Mouse (Mus musculus): ENCODE measurements at regions not wholly inside any gene's neighbourhood (a gene's known extent, or its start where the extent isn't known, plus 50 kb on each side); places are given as distances from the start of the nearest gene placed in this dataset.

DNA sequence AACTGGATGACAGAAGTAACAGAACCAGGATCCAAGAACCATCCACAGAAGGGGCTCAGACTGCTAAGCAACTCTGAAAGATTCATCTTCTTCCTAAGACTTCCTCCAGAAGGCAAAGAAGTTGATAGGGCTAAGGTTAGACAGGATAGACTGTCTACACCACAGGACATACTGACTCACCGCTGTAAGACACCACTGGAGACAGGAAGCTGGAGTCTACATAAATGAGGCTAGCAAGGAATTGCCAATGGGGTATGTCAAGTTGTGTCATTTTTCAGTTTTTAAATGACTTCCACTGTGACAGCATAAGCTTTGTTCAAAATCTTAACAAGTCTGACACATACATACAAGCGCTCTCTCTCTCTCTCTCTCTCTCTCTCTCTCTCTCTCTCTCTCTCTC lies 645.4 kb upstream of the Gm10131 start:
- no peak for DNase-seq

DNA sequence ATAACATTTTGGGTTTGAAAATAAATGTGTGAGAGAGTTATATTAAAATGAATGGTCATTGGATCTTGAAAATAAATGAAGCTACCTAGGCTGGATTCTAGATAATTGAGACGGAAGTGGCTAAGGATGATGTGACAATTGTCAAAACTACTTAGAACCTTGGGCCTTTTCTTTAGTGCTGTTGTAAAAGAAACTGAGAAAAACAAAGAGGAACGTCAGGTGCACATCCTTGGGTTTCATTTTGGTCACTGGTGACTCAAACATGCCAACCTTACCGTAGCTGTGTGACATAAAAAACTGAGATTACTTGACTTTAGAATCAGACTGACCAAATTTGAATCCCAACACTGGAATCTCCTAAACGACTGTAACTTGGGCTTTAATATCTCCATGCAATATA lies 644.6 kb upstream of the Gm10131 start:
- DNase-seq, result no peak

DNA sequence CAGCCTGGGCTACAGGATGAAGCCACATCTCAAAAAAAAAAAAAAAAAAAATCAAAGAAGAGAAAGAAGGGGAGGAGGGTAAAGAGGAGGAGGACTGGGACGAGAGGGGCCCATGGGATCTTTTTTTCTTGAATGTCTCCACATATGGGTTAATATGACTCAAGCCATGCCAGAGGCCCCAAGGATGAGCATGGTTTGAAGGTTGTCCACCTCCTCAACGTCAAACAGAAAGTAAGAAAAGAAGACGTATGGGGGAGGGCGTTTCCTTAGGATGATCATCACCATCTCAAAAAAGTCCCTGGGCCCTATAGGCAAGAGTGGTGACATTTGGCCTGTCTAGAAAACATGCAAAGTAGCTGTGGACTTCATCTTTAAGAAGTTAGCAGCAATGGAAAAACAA lies 643.9 kb upstream of the Gm10131 start:
- DNase-seq, result no peak

DNA sequence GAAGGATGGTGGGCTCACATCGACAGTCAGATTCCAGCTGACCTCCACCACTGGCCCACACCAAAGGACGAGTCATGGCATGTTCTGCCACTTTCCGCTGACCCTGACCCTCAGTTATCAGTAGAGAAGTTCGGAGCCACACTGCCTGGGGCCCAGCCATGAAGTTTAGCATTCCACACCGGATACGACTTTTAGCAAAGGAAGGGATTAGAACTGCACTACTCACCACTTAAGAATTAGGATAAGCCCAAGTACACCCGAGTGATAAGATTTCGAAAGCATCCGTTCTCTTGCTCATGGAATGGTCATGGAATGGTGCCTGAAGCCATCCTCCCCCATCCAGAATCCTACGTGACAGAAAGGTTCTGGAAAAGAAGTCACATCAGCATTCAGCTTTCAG lies 641.5 kb upstream of the Gm10131 start:
- no peak for DNase-seq

DNA sequence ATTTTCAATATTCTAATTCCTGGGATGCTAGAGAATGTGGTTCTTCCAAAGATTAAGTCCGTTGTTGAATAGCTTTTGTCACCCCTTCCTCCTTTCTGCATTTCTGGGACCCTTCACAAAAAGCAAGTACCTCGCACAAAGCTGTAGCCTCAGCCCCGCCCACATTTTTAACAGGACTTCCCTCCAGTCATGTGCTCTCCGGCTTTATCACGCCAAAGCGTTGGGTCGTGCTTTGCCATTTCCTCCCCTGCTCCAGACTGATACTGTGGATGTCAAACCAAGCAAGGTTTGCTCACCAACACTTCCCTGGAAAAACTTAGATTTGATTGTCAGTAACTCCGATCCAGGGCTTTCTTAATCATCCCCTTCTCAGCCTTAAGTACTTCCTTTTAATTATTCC lies 637.0 kb upstream of the Gm10131 start:
- no peak for DNase-seq

DNA sequence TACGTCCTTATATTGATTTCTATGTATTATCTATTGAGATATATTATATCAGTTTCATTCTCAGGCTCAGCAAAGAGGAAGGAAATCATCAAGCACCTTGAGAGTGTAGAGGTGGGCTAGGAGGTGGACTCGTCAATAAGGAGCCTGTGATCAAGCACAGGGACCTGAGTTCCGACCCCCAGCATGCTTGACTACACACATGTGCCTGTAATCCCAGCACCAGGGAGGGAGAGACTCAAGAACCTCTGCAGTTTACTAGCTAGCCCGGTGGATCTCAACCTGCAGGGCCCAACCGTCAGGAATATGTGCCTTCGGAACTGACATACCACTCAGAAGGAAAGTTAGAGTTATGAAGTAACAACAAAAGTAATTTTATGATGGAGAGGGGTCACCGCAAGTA lies 634.2 kb upstream of the Gm10131 start:
- no peak for DNase-seq

DNA sequence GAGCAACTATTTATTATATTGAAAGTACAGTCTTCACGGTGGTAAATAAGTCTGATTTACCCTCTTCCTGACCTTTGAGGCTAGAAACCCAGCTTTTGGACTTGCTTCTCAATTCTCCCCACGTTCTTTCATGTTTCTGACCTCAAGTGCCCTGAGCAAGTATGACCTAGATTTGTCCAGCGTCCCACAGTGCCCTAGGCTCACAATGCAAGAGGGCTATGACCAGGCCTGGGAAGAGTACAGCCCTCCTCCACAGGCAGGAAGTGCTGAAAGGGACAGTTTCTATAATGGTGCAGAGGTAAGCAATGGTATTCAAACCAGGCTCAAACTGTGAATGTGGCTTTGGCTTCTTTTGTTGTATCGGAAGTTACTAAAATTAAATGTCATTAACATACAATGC lies 633.1 kb upstream of the Gm10131 start:
- no peak for DNase-seq

DNA sequence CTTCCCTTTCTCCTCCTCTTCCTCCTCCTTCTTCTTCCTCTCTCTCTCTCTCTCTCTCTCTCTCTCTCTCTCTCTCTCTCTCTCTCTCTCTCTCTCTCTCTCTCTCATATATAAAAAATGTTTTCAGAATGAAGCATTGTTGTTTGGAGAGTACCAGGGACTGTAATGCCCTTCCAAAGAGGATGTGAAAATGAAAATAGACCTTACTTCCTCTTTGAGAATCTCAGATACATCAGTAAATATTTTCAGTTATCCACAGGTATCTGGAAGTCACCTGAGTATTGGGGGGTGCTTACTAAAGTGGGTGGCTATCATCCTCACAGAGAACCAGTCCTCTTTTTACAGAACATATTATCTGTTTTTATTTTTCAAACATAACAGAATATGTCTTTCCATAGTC lies 632.6 kb upstream of the Gm10131 start:
- no peak for DNase-seq

DNA sequence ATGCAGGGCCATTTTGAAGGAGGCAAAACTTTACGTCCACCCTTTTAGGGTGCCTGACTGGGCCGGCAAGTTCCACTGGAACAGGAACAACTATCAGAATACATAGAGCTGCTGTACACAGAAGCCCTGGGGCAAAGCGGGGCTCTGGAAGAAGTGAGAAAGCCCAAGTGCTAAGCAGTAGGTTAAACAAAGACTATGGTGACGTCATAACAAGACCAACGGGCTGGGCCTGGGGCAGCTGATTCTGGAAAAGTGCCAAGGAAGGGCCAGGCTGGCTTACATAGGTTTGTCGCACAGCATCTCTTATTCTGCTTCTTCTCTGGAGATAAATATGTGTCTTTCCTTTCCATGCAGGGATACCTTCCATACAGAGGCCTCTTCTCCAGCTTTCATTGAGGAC lies 631.6 kb upstream of the Gm10131 start:
- no peak for DNase-seq

DNA sequence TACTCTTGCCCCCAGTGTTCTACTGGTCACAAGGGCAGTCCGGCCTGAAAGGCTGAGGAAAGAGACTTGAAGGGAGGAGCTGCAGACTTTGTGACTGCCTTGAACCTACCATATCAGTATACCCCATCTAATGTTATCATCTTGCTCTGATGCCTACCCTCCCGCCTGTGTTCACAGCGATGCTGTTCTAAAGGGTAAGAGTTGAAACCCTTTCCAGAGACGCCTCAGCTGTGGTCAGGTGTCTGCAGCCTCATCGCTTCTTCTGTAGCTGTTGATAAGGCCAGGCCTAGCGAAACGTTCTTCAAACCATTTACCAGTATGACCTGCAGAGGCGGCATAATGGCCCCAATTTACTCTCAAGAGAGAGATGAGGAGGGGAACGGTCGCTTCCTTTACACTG lies 629.3 kb upstream of the Gm10131 start:
- DNase-seq, result no peak

DNA sequence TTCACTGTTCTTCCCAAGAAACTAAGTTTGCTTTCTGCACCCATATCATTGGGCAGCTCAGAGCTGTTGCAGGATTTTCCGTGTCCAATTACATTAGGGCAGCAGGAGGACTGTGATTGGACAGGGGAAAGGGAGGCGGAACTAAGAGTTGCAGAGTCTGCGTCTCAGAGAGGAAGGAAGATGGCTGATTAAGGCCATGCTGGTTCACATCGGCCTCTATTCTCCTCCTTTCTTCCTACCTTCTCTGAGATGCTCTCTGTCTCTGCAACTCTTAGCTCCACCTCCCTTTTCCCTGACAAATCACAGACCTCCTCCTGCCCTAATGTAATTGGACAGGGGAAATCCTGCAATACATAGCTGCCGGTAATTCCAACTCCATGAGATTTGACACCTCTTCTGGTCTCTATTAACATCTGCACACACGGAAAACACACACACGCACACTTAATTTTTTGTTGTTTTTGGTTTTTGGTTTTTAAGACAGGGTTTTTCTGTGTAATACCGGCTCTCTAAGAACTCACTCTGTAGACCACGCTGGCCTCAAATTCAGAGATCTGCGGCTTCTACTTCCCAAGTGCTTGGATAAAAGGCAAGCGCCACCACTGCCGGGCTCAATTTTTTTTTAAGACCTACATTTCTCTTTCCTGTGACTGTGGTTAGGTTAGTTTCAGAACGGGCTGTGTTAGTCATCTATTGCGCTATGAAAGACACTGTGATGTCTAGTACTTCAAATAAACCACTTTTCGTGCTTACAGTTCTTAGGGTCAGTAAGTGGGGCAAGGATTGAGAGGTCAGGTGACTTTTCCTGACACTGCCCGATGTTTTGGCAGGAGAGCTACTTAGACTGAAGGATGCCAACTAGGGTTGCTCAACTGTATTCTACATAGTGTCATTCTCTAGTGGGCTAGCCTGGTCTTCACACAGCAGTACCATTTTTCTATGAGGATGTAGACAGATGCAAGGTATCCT lies 628.6 kb upstream of the Gm10131 start:
- no peak for DNase-seq

DNA sequence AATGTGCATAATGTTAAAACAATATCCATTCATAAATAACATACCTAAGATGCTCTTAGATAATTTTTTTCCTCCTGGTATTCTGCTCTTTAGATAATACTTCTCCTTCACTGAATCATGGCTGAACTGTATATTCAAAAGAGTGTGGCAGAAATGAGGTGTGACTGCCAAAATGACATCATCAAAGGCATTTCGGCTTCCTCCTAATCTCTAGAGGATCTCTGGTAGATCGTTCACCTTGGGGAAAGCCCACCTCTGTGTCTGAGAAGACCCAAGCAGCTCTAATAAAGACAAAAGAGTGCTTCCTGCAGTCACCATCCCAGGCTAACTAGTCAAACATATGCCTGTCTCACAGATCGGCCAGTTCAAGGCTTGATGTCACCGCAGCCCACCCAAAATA lies 624.7 kb upstream of the Gm10131 start:
- DNase-seq, result no peak

DNA sequence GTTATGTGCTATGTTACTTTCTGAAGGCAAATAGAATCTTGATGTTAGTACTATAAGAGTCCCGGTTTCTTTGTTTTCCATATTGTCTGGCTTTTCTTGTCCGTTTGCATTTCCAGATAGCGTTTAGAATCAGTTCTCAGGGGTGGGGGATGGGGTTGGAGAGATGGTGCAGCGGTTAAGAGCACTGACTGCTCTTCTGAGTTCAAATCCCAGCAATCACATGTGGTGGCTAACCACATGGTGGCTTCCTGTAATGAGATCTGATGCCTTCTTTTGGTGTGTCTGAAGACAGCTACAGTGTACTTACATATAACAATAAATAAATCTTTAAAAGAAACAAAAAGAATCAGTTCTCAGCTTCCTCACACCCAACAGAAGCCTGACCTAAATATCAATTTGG lies 623.5 kb upstream of the Gm10131 start:
- no peak for DNase-seq

DNA sequence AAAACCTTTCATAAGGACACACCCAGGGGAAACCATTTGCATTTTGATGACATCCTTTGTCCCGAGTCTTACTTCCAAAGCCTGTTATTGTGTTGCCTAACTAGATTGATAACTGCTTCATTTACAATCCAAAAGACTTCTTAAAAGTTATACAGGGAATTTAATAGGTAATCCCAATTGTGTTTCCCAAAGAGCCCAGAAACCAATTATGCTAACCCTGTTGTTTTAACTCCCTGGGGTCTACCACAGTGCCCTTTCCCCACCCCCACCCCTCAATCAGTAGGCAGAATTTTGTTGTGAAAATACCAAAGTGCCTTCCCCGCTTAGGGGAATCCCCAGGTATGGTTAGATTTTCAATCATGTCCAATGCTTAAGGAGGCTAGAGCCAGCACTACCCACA lies 621.3 kb upstream of the Gm10131 start:
- DNase-seq, result no peak

DNA sequence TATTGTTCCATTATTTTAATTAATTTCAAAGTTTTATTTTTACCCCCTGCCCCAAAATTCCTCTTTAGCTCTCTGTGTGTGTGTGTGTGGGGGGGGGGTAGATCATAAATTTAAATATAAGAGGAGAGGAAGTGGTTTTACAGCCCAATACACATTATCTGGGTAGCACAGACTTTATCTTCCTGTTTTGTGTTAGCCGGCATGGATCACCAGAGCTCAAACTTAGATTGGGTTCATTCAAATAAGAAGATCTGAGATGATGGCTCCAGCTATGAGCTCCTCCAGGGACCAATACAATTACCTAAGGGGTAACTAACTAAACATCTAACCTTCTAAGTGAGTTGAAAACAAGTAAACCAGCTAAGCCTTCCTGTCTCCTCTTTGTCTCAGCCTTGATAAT lies 620.8 kb upstream of the Gm10131 start:
- DNase-seq, result no peak

DNA sequence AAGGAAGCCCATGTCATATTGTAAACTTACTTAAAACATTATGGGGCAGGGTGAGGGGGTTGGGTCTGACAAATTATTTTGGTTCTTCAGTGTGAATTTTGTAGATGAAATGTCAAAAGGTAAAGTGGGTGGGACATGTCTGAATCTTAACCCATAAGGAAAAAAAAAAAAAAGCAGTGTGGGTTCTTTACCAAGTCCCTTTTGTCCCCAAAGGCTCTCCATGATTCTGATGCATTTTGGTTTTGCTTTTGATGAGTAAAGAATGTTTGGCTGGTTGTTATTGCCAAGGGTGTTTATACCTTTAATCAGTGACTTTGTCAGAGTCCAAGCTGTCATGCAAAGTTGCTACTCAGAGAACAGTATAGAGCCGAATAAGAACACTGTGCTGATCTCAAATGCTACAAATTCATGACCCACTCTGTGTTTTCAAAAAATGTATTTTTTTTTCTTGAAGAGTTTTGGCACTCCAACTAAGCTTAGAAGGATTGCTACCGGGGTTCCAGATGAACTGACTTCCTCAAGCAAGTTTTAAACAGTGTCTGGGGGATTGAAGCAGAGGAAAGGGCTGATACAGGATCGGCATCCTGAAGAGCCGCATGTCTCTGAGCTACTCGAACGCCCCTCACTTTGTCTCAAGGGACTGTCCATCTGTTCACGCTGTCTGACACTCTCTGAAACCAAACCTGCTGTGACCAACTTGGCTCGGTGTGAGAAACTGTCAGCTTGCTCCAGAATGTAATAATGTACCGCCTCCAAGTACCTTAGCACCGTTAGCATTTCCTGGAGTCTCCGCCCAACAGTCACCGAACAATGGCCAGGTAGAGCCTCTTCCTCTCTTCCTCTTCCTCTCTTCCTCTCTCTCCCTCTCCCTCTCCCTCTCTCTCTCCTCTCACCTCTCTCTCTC lies 619.8 kb upstream of the Gm10131 start:
- no peak for DNase-seq

DNA sequence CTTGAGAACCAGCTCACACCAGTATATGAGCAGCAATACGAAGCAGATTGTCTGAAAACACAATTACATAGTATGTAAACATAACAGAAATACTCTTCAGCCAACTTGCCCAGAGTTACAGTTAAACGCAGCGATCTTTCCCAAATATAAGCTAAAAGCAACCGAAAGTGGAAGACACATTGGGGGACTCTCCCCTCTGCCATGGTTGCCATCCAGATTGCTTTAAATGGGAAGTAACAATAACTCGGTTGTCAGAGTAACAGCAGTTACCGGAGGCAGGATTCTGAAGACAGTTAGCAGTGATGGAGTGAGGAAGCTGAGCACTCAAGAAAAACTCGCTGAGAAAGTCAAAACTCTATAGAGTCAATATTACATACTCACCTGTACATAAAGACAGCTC lies 618.0 kb upstream of the Gm10131 start:
- no peak for DNase-seq

DNA sequence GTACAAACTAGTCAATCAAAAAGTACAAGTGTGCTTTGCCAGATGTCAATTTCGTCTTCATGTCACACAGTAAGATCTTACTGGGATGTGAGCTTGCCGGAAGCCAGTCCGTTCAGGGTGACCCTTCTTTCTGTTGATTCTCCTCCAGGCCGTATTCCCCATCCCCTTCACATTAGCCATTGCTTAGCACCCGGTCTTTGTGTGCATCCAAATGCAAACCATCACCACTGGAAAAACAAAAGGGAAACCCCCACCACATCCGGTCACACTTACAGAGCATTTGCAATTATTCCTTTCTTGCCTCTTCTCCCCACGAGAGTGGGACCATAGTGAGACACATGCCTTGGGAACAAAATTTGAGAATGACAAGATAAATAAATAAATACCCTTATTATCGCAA lies 616.2 kb upstream of the Gm10131 start:
- DNase-seq, result no peak

DNA sequence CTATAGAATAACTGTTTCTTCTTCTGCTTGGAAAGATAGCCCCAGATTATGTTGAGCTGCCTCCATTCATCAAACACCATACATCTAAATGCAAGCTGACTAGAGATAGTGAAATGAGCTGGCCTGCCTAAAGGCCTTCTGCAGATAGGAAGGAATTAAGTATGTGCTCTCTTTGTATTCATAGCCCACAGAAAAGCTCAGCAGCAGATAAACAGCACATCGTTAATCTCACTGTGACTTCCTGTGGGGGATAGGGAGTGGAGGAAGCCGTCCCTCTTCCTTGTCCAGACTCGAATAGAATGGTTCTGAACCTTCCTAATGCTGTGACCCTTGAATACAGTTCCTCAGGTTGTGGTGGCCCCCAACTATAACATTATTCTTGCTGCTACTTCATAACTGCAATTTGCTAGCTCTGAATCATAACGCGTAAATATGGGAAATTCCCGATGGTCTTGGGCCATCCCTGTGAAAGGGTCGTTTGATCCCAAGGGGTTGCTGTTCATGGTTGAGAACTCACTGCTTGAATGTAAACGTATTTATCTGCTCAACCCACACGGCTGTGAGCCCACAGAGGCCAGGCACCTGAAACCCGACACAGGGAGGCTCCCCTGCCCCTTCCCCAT lies 614.7 kb upstream of the Gm10131 start:
- no peak for DNase-seq

DNA sequence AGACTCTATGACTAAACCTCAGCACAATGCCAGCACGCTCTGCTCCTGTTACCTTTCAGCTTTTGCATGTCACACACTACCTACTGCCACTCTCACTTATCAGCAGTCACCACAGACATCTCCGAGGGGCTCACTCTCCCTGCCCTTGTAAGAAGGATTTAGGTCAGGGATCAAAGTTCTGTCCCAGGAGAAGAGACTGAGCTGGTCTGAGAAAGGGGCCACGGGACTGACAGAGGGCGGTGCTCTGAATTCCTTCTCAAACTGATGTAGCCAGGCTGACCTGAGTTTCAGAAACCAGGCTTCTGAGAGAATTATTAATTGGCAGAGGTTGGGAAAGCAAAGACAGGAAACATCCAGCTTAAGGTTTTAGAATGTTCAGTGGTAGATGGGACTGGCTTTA lies 614.0 kb upstream of the Gm10131 start:
- no peak for DNase-seq

DNA sequence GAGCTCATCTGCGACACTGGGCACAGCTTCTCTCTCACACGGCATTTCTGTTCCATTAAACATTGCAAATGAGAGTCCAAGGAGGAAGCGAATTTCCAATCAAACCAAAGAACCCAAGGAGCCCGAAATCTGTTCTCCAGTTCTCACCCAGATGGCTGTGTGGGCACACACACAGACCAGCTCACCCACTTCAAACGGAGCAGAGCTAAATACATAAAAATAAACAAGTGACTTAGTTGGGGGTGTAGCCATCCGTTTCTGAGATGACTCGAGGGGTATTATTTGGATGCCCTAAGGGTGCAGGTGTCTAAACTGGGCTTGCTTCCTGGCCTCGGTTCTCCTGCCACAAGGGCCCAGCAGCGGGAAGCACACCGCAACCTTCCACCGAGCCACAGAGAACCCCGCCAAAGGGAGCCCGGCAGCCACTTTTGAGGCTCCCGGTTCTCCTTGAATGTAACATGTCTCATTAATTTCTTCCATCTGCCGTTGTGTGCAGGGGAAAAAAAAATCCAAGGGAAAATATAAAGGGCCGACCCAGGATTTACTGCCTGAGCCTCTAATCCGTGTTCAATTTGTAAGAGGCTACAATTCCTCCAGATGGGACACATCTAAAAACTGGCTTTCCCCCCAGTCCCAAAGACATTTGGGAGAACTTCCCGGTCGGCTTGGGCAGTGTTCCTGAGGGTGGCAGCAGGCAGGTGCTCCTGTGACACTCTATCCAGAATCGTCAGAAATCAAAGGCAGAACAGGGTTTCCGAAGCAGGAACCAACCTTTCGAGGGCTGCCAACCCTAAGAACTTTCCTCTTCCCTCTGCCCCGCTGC lies 598.6 kb upstream of the Gm10131 start:
- DNase-seq, result no peak

DNA sequence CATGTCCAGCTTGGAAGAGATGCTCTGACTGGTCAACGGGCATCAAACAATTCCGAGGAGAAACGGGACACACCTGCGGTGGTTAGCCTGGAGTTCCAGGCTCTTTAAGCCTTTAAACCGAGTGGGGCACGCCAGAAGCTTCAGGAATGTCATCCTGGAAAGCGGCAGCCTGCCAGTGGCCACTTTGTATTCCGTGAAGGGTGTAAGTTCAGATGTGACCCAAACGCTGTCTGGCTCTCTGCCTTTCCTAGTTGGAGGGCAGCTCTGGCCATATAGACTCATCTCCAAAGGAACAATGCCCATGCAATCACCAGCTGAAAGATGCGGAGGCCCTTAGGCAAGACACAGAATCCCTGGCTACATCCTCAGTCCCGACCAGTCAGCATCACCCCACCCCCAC lies 597.8 kb upstream of the Gm10131 start:
- DNase-seq, result no peak

DNA sequence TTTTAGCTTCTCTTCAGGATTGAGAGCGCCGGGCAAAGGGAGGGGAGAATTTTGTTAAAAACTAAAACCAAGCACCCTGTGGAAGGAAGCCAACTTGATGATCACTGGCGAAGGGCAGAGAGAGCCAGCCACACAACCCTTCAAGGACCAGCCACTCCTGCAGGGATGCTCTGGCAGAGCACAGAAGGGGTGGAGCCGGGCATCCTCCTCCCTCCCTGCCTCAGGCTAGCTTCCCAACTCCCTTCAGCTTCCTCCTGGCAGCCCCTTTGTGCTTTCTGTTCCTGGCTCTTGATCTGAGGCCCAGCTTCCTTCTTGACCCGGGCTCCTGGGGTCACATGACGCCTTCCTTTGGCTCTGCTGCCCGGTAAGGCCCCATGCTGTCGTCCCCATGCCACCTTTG lies 591.8 kb upstream of the Gm10131 start:
- no peak for DNase-seq

Measured in right cerebral cortex, postnatal 4 days (tissue).